Mouse (Mus musculus) lung, adult 2 months (tissue): ENCODE data around the gene Hspbap1. TPM values are rescaled to one million over a fixed set of nuclear protein-coding genes. Genes with fewer than 3 reads are reported as not detected.

Source experiments
- DNase-seq: peaks from one replicate; pipeline ENCODE4 v3.0.0; 2022
- H3K4me1 ChIP-seq: fragments of 200-500 bp; 2 replicates; pipeline ENCODE4 v1.6.1; 2011; ENCODE audit warnings: low read length; ENCODE audit not compliant: control insufficient read depth, insufficient read depth
- H3K4me3 ChIP-seq: fragments of 200-500 bp; replicated peaks from 2 replicates; pipeline ENCODE3; 2011; ENCODE audit warnings: low read depth, mild to moderate bottlenecking, control low read depth, low read length; ENCODE audit errors: extremely low read depth
- CTCF ChIP-seq: fragments of 200-500 bp; IDR thresholded peaks from 2 replicates; pipeline ENCODE4 v1.5.1; 2011; ENCODE audit warnings: mild to moderate bottlenecking, low read length, control low read depth; ENCODE audit not compliant: insufficient read depth
- POLR2A ChIP-seq: fragments of 200-500 bp; IDR thresholded peaks from 2 replicates; pipeline ENCODE4 v1.6.1; 2011; ENCODE audit warnings: low read depth, mild to moderate bottlenecking, control low read depth, low read length, borderline replicate concordance; ENCODE audit errors: extremely low read depth
- WGBS: fragments of 180-500 bp; shearing (Covaris S2); methylation state at CpG from one replicate; pipeline ENCODE4 v1.1.7; 2018; 5-methylcytosine and 5-hydroxymethylcytosine counted together
- polyA plus RNA-seq: library from polyadenylated mRNA; depleted of rRNA; stranded (reverse); fragments of >200 nt; gene quantifications from 2 replicates; pipeline ENCODE4 v1.2.3, GENCODE M21; 2012; rRNA removed

The Hspbap1 gene
- 4.2 and 5.8 TPM in 2 replicates for polyA plus RNA-seq

- TF ChIP-seq POLR2A (peak; percentile 75; the same call in 1 of the 2 replicates), CTCF (no peak)
- Histone ChIP-seq H3K4me3 (peak within 1 kb of the TSS; percentile 97), H3K4me1 (peaks cover 4% of the 10 kb centered on the region; the same call in 1 of the 2 replicates)
- peak; percentile 92 for DNase-seq
- under 1% methylated on average over 51 of the region's 51 CpGs for WGBS
Observed at GRCm38 (mm10) chr16:35769878-35770657, at the start of gene Hspbap1. Gene Hspbap1, plus strand, starts transcription at chr16:35770375.

- TF ChIP-seq CTCF (no peak), POLR2A (no peak)
- WGBS = 92% methylated on average over 6 of the region's 6 CpGs
- Histone ChIP-seq H3K4me3 (no peak overlapping the region), H3K4me1 (no peaks in the 10 kb centered on the region)
- DNase-seq = no peak
Observed at GRCm38 (mm10) chr16:35724561-35724960, 45.6 kb upstream of the Hspbap1 start.

GRCm38 (mm10) chr16:35726601-35727000 is 43.6 kb upstream of the Hspbap1 start:
- H3K4me3 ChIP-seq = no peak overlapping the region
- WGBS = 90% methylated on average over 2 of the region's 2 CpGs
- H3K4me1 ChIP-seq = no peaks in the 10 kb centered on the region
- DNase-seq = no peak
- no peak for TF ChIP-seq POLR2A

- no peak for TF ChIP-seq POLR2A
- TF ChIP-seq CTCF = no peak
- no peaks in the 10 kb centered on the region for H3K4me1 ChIP-seq
- no peak for DNase-seq
- whole genome bisulfite sequencing = 80% methylated on average over 8 of the region's 8 CpGs
- H3K4me3 ChIP-seq = no peak overlapping the region
Observed at GRCm38 (mm10) chr16:35729151-35729738, 40.9 kb upstream of the Hspbap1 start.

GRCm38 (mm10) chr16:35732096-35732495 is 38.1 kb upstream of the Hspbap1 start:
- DNase-seq = no peak
- Histone ChIP-seq H3K4me1 (no peaks in the 10 kb centered on the region), H3K4me3 (no peak overlapping the region)
- 73% methylated on average over 7 of the region's 7 CpGs for WGBS
- no peak for TF ChIP-seq CTCF
- no peak for TF ChIP-seq POLR2A

- peak; percentile 71 for DNase-seq
- WGBS = 16% methylated on average over 6 of the region's 6 CpGs
- TF ChIP-seq CTCF (peak; percentile 95), POLR2A (no peak)
- H3K4me3 ChIP-seq = no peak overlapping the region
- no peaks in the 10 kb centered on the region; the same call in 1 of the 2 replicates for H3K4me1 ChIP-seq
Observed at GRCm38 (mm10) chr16:35734038-35734437, 36.1 kb upstream of the Hspbap1 start.

GRCm38 (mm10) chr16:35738096-35738767 is 31.9 kb upstream of the Hspbap1 start:
- H3K4me1 ChIP-seq = peaks cover 8% of the 10 kb centered on the region
- 81% methylated on average over 7 of the region's 7 CpGs for WGBS
- TF ChIP-seq POLR2A (no peak), CTCF (no peak)
- DNase-seq = no peak
- H3K4me3 ChIP-seq = no peak overlapping the region

- DNase-seq = no peak
Observed at GRCm38 (mm10) chr16:35739548-35739947, 30.6 kb upstream of the Hspbap1 start.

GRCm38 (mm10) chr16:35740357-35740756 is 29.8 kb upstream of the Hspbap1 start:
- 72% methylated on average over 12 of the region's 12 CpGs for WGBS
- TF ChIP-seq CTCF = no peak
- no peak for TF ChIP-seq POLR2A
- Histone ChIP-seq H3K4me1 (peaks cover 8% of the 10 kb centered on the region), H3K4me3 (no peak overlapping the region)
- DNase-seq = no peak

More at GRCm38 (mm10) chr16:35739548-35739947, 30.6 kb upstream of the Hspbap1 start:
- WGBS = 9% methylated on average over 1 of the region's 1 CpGs
- H3K4me1 ChIP-seq = peaks cover 8% of the 10 kb centered on the region
- no peak for TF ChIP-seq CTCF
- no peak for TF ChIP-seq POLR2A
- no peak overlapping the region for H3K4me3 ChIP-seq
